Mouse (Mus musculus) c-Kit-positive CD71-negative TER-119-negative erythroid progenitor cells, embryonic 14.5 days (primary cell): ENCODE measurements around the gene Tmem121b.

Source experiments
- DNase-seq: peaks from one replicate; pipeline ENCODE4 v3.0.0-alpha.2; 2013; ENCODE audit warnings: low read depth

Gene Tmem121b

DNA sequence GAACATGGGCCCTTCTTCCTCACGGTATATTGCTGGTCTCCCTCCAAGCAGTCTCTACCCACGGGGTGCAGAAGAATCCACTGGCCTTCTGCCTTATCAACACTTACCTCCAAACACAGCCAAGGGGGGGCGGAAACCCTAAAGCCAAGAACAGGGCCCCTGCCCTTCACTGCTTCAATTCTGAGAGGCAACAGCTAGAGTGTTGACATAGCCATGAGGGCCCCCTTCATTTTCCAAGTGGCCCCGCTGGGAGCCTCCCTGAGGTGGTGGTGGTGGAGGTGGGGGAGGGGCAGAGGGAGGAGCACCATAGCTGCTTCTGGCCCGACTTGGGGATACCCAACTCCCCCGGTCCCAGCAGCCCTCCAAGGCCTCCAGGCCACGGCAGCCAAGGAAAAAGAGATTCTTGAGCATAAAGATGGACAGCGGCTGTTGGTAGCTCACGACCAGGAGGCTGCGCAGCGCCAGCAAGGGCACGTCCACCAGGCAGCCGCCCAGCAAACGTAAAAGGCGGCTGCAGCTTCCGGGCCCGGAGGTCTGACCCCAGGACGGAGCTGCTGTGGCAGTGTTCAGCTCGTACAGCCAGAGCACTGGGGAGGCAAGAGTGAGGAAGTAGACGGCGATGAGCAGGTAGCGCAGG lies 1.6 kb downstream of the Tmem121b start:
- no peak for DNase-seq

- no peak for DNase-seq
Observed at GRCm38 (mm10) chr6:120491064-120491463, 2.5 kb downstream of the Tmem121b start.

DNA sequence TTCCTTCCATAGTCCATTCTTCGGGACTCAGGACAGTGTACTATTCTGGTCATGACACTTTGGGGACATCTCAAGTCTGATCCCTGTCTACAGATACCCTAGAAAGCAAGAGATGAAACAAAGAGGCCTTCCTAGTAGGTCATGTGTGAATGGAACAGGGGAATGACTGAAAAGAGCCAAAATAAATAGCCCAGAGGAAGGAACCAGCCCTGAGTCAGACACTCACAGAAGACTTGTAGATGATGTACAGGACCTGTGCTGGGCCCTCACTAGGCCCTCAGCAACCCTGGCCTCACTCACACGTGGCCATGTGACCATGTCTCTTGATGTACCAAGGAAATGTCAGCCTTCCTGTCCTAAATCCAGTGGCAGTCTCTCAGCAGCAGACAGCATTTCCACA lies 4.1 kb downstream of the Tmem121b start:
- no peak for DNase-seq

- DNase-seq = no peak
Observed at GRCm38 (mm10) chr6:120488647-120489046, 5.0 kb downstream of the Tmem121b start.

DNA sequence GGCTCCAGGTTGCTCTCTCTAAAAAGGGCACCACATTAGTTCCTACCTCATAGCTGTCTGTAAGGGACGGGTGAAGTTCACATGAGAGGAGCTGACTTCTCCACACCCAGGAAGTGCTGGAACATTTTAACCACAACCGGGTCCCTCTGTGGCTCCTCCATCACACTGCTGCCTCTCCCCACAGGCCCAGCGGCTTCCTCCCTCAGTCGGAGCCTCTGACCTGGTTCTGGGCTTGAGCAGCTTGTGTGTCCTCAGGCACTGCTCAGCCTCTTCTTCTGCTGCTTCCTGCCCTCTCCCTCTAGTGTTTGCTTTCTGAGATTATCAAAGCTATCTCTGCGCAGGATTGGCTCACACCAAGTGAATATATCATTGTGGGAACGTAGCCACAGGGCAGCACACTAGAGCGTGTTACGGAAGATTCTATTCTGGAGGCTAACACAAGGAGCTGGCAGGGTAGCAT lies 7.5 kb downstream of the Tmem121b start:
- DNase-seq = no peak

- DNase-seq = no peak
Observed at GRCm38 (mm10) chr6:120485038-120485437, 8.6 kb downstream of the Tmem121b start.

GRCm38 (mm10) chr6:120483211-120483626 lies 10.4 kb downstream of the Tmem121b start:
- DNase-seq = no peak

DNA sequence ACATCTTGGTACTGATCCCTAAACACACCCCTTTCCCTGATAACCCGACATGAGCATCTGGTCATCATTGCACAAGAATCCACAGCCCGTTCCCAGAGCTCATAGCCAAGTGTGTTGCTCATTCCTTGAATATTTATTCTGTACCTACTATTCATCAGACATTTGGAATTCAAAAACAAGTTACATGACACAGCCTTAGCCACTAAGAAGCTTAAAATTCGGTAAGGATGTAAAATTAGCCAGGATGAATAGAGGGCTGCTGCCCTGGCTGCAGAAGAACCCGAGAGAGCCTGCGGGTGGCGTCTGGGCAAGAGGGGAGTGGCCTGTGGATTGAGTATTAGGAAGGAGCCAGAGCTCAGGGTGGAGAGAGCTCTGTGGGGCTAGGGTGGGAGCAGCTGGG lies 10.9 kb downstream of the Tmem121b start:
- DNase-seq = no peak

DNA sequence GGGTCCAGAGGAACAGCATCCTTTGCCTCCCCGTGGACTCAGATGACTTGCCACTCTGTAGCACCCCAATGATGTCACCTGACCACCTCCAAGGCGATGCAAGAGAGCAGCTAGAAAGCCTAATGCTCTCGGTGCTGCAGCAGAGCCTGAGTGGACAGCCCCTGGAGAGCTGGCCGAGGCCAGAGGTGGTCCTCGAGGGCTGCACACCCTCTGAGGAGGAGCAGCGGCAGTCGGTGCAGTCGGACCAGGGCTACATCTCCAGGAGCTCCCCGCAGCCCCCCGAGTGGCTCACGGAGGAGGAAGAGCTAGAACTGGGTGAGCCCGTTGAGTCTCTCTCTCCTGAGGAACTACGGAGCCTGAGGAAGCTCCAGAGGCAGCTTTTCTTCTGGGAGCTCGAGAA lies 11.6 kb downstream of the Tmem121b start:
- no peak for DNase-seq

GRCm38 (mm10) chr6:120481538-120481937 lies 12.1 kb downstream of the Tmem121b start:
- DNase-seq = no peak

- DNase-seq = no peak
Observed at GRCm38 (mm10) chr6:120480361-120480760, 13.2 kb downstream of the Tmem121b start.

DNA sequence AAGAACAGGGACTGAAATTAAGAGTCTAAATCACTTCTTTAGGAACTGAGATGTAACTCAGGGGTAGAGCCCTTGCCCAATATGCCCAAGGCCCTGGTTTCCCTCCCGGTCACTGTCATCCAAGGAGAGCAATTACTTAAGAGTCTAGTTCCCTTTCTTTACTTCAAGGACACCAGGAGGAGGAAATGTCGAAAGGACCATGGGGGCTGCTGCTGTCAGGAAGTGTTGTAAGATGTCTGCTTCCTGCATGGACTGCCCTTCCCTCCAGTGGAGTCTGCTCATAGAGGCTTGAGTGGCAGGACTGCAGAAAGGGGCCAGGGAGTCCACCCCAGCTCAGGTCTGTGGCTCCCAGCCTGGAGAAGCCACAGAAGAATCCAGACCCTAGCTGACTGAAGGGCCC lies 14.3 kb downstream of the Tmem121b start:
- DNase-seq = no peak

DNA sequence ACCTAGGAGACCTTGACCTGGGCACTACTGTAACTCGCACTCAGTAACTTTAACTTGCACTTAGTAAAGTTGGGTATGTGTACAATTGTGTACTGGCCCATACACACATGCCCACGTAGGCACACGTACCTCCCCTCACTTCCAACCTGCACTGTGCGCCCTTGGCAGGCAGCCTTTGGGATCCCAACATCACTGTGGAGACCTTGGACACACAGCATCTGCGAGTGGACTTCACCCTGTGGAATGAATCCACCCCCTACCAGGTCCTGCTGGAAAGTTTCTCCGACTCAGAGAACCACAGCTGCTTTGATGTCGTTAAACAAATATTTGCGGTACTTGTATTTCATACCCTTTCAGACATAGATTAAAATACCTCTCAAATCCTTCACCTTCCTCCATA lies 18.3 kb downstream of the Tmem121b start:
- no peak for DNase-seq

- no peak for DNase-seq
Observed at GRCm38 (mm10) chr6:120473427-120473826, 20.2 kb downstream of the Tmem121b start.

GRCm38 (mm10) chr6:120472455-120473140 lies 21.0 kb downstream of the Tmem121b start:
- no peak for DNase-seq

GRCm38 (mm10) chr6:120471991-120472441 lies 21.6 kb downstream of the Tmem121b start:
- DNase-seq = no peak

GRCm38 (mm10) chr6:120470666-120471065 lies 22.9 kb downstream of the Tmem121b start:
- no peak for DNase-seq

GRCm38 (mm10) chr6:120469770-120470169 lies 23.8 kb downstream of the Tmem121b start:
- DNase-seq = no peak

- DNase-seq = no peak
Observed at GRCm38 (mm10) chr6:120469268-120469667, 24.3 kb downstream of the Tmem121b start.

- DNase-seq = no peak
Observed at GRCm38 (mm10) chr6:120468259-120468658, 25.3 kb downstream of the Tmem121b start.

- DNase-seq = no peak
Observed at GRCm38 (mm10) chr6:120466609-120467329, 26.8 kb downstream of the Tmem121b start.

GRCm38 (mm10) chr6:120465393-120465792 lies 28.2 kb downstream of the Tmem121b start:
- DNase-seq = no peak

DNA sequence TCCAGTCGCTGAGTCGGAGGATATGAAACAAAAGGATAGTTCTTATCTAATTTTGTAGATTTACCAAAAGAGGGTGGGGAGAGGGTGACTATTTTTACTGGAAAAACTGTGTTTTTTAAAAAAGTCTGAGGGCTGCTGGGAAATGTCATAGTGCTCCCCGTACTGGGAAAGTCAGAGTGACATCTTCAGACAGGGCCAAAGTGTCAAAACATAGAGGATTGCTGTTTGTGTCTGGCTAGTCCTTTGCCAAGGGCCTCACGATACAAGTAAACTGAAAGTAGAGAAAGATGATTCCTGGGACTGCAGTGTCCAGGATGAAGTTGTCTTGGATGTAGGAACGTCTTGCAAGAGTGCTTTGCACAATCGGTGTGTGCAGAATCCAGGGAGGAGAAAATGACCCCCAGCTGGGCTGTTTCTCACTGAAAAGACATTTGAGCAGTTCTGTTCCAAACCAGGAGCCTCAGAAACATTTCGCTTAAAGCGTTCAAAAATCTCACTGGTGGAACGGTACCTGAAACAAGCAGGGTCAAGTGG lies 29.1 kb downstream of the Tmem121b start:
- no peak for DNase-seq
